Mouse (Mus musculus) megakaryocyte, embryonic 14.5 days (primary cell): ENCODE data around the gene Cpm. TPM values are rescaled to one million over a fixed set of nuclear protein-coding genes. Genes with fewer than 3 reads are reported as not detected.

Experiments
- H3K27me3 ChIP-seq: replicated peaks from 2 replicates; pipeline ENCODE3; 2012; ENCODE audit warnings: inconsistent platforms
- H3K36me3 ChIP-seq: replicated peaks from 2 replicates; pipeline ENCODE3; 2012; ENCODE audit warnings: low read length, inconsistent platforms, mixed read lengths
- H3K4me1 ChIP-seq: 2 replicates; pipeline ENCODE4 v1.6.1; 2012; ENCODE audit warnings: inconsistent platforms
- H3K4me3 ChIP-seq: replicated peaks from 2 replicates; pipeline ENCODE3; 2012; ENCODE audit warnings: moderate library complexity, mild to moderate bottlenecking, inconsistent platforms
- H3K9me3 ChIP-seq: 2 replicates; pipeline ENCODE4 v1.6.1; 2012; ENCODE audit warnings: inconsistent platforms
- FLI1 ChIP-seq: IDR thresholded peaks from 2 replicates; pipeline ENCODE4 v1.6.1; 2012; ENCODE audit warnings: low read length, inconsistent platforms, mixed read lengths
- GATA1 ChIP-seq: IDR thresholded peaks from 3 replicates; pipeline ENCODE4 v1.6.1; 2012; ENCODE audit warnings: mixed read lengths, low read length, inconsistent platforms, borderline replicate concordance
- polyA plus RNA-seq: library from polyadenylated mRNA; stranded (reverse); fragments of >175 nt; gene quantifications from 2 replicates; pipeline ENCODE4 v1.2.3, GENCODE M21; 2012; ENCODE audit warnings: low replicate concordance; ENCODE audit not compliant: insufficient read depth

Cpm gene
- polyA plus RNA-seq, 1 experiment: not detected

- peaks cover 14% of the 10 kb centered on the region for H3K4me1 ChIP-seq
- H3K9me3 ChIP-seq: peaks cover 17% of the 10 kb centered on the region; the same call in 1 of the 2 replicates
- H3K27me3 ChIP-seq: peaks cover 51% of the 10 kb centered on the region
- H3K36me3 ChIP-seq: no peaks in the 10 kb centered on the region
- H3K4me3 ChIP-seq: no peak overlapping the region
- TF ChIP-seq GATA1: no peak
Measured at GRCm38 (mm10) chr10:117626840-117627615, 2.3 kb upstream of the Cpm start.

- H3K4me3 ChIP-seq: no peak overlapping the region
- TF ChIP-seq GATA1: no peak
- TF ChIP-seq FLI1: no peak
- H3K9me3 ChIP-seq: peaks cover 17% of the 10 kb centered on the region; the same call in 1 of the 2 replicates
- H3K4me1 ChIP-seq: peaks cover 14% of the 10 kb centered on the region
- H3K36me3 ChIP-seq: no peaks in the 10 kb centered on the region
- peaks cover 54% of the 10 kb centered on the region for H3K27me3 ChIP-seq
Measured at GRCm38 (mm10) chr10:117627616-117627930, 1.7 kb upstream of the Cpm start.

DNA sequence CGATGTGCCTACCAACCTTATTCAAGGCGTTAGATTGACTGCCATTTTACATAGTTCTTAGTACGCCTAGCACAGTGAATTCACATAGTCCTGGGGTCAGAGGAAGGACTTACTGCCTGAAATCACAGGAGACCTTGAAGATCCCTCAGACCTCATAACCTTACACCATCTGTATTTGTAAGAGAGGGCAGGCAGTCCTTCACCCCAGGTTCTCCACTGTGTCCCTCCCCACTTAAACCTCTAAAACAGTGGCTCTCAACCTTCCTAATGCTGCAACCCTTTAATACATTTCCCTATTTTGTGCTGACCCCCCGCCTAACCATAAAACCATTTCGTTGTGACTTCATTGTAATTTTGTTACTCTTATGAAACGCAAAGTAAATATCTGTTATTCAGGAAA, 1.4 kb upstream of the Cpm start:
- TF ChIP-seq GATA1 (no peak), FLI1 (no peak)
- H3K9me3 ChIP-seq: peaks cover 17% of the 10 kb centered on the region; the same call in 1 of the 2 replicates
- no peak overlapping the region for H3K4me3 ChIP-seq
- H3K4me1 ChIP-seq: peaks cover 14% of the 10 kb centered on the region
- peaks cover 54% of the 10 kb centered on the region for H3K27me3 ChIP-seq
- H3K36me3 ChIP-seq: no peaks in the 10 kb centered on the region

DNA sequence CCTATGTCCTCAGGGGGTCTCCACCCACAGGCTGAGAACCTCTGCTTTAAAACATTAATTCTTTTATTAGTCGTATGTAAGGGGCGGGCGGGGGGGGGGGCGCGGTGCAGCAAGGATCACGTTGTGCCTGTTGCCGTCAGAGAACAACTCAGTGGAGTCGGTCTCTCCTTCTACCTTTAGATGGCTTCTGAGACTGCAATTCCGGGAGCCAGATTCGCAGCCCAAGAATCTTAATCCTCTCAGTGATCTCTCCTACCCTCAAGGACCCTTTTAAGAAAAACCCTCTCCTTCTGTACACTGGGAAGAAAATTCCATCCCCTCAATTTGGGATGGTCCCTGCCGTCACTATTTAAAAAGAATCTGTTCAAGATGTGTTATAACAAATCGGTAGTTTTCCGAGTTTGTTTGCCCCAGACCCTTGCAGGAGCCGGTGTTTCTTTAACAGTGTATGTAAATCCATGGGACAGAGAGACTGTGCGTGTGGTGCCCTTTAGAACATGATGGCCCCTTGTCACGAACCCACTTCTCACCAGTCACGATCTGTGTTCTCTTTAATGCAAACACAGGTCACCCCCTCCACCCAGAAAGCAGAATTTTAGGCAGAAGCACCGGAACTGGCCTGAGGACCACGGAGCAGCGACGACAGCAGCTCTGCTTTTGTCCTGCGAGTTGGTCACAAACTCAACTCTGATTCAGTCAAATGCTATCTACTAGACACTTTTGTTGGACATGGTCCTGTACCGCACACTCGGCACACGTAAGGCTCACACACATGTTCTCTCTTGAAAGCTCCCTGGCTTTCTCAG, 734 bp upstream of the Cpm start:
- Histone ChIP-seq H3K36me3 (no peaks in the 10 kb centered on the region), H3K9me3 (peaks cover 17% of the 10 kb centered on the region; the same call in 1 of the 2 replicates), H3K27me3 (peaks cover 54% of the 10 kb centered on the region), H3K4me1 (peaks cover 14% of the 10 kb centered on the region), H3K4me3 (peak overlapping the region; percentile 92)
- TF ChIP-seq FLI1: no peak
- TF ChIP-seq GATA1: no peak

DNA sequence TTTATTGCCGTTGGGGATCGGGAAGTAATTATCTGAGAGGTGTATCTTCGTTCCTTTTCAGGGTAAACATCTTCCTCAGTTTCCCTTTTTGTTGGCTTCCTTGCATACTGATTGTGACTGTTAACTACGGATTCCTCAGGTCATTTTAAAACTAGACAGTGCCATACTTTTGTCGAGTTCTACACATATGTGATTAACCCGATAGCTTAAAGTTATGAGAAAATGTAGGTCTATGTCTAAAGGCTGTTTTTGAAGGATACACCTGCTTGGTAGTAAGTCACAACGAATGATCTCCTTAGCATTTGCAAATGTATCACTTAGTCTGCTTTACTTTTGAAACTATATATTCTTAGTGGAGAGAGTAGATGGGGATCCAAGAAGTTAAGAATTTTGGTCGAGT, 876 bp downstream of the Cpm start:
- Histone ChIP-seq H3K4me3 (no peak overlapping the region), H3K4me1 (peaks cover 14% of the 10 kb centered on the region), H3K9me3 (peaks cover 17% of the 10 kb centered on the region; the same call in 1 of the 2 replicates), H3K36me3 (no peaks in the 10 kb centered on the region), H3K27me3 (peaks cover 63% of the 10 kb centered on the region)
- TF ChIP-seq FLI1 (no peak), GATA1 (no peak)

- Histone ChIP-seq H3K27me3 (peaks cover 62% of the 10 kb centered on the region), H3K4me1 (peaks cover 14% of the 10 kb centered on the region), H3K4me3 (no peak overlapping the region), H3K9me3 (peaks cover 16% of the 10 kb centered on the region), H3K36me3 (no peaks in the 10 kb centered on the region)
- no peak for TF ChIP-seq GATA1
- no peak for TF ChIP-seq FLI1
Measured at GRCm38 (mm10) chr10:117630810-117631209, 1.5 kb downstream of the Cpm start.

DNA sequence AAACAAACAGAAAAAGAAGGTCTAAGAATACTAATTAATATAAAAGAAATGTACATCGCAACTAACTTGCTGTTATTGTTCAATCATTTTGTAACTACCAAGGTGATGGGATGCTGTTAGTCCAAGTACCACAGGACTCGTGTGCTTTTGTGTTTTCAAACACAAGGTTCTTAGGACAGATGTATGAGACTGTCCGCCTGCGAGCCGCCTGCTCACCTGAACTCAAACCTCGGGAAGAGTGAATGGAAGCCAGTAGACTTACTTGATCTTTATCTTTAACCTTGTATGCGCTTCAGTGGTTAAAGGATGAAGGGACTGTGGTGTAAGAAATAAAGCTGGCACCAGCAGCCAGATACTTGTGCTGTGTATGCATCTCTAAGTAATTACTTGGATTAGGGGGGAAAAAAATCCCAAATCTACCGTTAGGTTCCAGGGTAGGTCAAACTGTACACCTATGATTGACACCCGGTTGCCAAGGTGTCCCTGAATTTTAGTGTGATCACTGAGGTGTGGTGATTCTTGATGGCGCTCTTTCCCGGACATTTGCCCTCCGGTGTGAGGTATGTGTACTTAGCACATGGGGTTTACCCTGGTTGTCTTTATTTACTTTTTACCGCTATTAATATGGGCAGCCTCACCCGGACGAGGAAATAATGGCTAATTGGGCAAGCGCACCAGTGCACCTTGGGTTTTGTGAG, 2.4 kb downstream of the Cpm start:
- Histone ChIP-seq H3K9me3 (peaks cover 17% of the 10 kb centered on the region), H3K4me3 (no peak overlapping the region), H3K4me1 (peaks cover 14% of the 10 kb centered on the region), H3K27me3 (peaks cover 59% of the 10 kb centered on the region), H3K36me3 (no peaks in the 10 kb centered on the region)
- TF ChIP-seq GATA1 (no peak), FLI1 (no peak)

- TF ChIP-seq GATA1: no peak
- TF ChIP-seq FLI1: no peak
- Histone ChIP-seq H3K27me3 (peaks cover 53% of the 10 kb centered on the region), H3K4me1 (peaks cover 14% of the 10 kb centered on the region), H3K9me3 (peaks cover 22% of the 10 kb centered on the region), H3K4me3 (no peak overlapping the region), H3K36me3 (no peaks in the 10 kb centered on the region)
Measured at GRCm38 (mm10) chr10:117632394-117632793, 3.1 kb downstream of the Cpm start.

DNA sequence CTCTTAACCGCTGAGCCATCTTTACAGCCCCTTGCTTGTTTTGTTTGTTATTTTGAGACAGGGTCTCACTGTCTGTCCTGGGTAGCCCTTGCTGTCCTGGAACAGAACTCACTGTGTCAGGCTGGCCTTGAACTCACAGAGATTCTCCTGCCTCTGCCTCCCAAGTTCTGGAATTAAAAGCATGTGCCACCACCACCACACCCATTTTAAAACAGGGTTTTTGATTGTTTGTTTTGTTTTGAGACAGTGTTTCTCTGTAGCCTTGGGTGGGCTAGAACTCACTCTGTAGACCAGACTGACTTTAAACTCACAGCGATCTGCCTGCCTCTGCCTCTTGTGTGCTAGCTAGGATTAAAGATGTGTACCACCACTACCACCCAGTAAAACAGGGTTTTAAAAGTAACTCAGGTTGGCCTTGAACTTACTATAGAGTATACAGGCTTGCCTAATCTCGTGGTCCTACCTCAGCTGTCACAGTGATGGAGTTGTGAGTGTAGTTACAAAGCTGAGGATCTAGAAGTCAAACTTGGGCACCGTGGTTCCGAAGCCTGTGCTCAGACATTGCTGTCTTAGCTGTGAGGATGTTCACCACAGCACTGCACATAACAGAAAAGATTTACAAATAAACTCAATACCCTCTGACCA, 4.4 kb downstream of the Cpm start:
- TF ChIP-seq GATA1 (no peak), FLI1 (no peak)
- peaks cover 13% of the 10 kb centered on the region for H3K4me1 ChIP-seq
- no peaks in the 10 kb centered on the region for H3K36me3 ChIP-seq
- H3K4me3 ChIP-seq: no peak overlapping the region
- peaks cover 16% of the 10 kb centered on the region for H3K9me3 ChIP-seq
- peaks cover 41% of the 10 kb centered on the region for H3K27me3 ChIP-seq
